Mouse (Mus musculus) CH12F3 (cell line): ENCODE data around the gene Idi2.
"Not testable (repeated sequence)": the region's sequence is repeated elsewhere in the genome, so short reads cannot be mapped to it uniquely, and the experiment has no call there.

Experiments
- in situ Hi-C: fragments of 300-500 bp; cut with MboI; formaldehyde crosslinking; loops from 2 replicates; pipeline ENCODE4 v1.14.3; 2020; ENCODE audit warnings: low sequenced_read_pairs

Idi2 gene

DNA sequence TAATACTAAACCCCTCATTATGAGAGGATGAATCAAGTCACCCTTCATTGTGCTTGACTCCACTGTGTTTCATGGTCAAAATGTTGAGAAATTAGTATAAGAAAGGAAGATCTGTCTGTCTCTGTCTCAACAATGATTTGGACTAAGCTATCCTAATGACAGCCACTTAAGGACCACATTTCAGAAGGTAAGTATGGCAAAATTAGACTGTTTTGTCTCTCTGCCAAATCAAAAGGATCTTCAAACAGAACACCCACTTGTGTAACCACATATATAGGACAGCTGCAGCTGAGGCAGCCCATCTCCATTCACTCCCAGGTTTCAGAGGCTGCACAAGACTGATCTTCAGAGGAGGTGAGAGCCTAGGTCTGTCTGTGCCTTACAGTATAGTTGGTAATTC lies at the start of gene Idi2:
TSS of gene Idi2 (plus strand) at position 301 of the 400 bp plus-strand sequence.
- in situ Hi-C loops = not testable (repeated sequence)

GRCm38 (mm10) chr13:8905986-8906385 lies 46.7 kb upstream of the Idi2 start:
- in situ Hi-C loops = not testable (repeated sequence)

DNA sequence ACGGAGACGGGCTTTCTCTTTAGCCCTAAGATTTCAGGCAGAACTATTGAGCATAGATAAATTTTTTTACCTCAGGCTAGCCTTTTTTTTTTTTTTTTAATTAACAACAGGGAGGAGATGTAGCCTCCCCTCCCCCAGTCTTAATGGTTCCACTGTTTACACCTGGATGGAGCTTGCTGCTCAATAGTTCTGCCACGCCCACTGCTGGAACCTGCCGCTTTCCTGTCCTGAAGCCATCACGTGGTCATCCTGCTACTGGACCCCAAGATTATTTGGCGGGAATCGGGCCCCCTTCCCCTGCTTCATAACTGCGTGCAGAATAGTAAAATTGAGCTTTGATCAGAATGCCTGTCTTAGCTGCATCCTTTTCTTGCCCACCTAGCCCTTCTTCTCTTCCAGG lies 38.8 kb upstream of the Idi2 start:
- in situ Hi-C loops = not testable (repeated sequence)

DNA sequence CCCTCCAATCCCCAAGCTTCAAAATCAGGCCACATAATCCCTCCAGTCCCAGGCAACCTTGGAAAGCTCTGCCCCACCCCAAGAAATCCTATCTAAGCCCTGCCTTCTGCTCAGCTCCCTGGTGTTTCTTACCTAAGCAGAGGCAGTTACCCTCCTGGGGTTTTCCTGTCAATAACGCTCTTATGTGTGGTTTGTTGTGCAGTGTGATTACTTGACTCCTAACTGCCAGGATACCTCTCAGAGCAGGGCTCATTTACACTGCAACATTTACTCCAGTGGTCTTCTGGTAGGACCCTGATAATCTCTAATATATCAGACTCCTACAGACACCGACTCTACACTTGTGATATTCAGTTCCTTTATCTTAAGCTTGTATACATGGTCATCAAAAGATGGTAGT lies 19.2 kb upstream of the Idi2 start:
- in situ Hi-C loops = no loop called here

DNA sequence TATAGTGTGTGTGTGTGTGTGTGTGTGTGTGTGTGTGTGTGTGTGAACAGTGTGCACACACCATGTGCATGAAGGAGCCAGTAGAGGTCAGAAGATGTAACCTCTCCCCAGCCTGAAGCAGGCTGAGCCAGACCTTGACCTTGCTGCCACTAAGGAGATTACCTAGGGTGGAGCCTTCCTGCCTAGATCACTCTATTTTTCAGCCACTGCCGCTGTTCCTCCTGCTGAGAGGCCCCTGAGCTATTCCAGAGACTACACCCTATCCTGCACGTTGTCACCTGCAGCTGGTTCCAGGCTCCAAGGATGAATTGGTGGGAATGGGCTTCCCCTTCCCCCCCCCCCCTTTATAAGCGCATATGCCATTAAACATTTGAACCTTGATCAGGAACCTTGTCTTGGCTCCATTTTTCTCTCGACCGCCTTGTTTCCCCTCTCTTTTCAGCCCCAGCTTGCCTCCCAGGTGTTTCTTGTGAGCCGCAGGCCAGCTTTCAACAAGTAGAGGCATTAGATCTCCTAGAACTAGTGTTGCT lies 15.0 kb upstream of the Idi2 start:
- in situ Hi-C loops = not testable (repeated sequence)

DNA sequence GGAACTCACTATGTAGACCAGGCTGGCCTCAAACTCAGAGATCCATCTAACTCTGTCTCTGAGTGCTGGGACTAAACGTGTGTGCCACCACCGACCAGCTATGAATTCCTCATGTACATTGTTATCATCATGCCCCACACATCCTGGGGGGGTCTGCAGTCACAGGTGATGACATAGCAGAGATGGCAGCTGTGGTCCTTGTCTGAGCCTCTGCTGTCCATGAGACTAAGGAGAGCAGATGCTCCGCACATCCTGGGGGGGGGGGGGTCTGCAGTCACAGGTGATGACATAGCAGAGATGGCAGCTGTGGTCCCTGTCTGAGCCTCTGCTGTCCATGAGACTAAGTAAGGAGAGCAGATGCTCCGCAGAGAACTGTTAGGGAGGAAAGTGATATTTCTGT lies 11.6 kb upstream of the Idi2 start:
- in situ Hi-C loops = not testable (repeated sequence)

DNA sequence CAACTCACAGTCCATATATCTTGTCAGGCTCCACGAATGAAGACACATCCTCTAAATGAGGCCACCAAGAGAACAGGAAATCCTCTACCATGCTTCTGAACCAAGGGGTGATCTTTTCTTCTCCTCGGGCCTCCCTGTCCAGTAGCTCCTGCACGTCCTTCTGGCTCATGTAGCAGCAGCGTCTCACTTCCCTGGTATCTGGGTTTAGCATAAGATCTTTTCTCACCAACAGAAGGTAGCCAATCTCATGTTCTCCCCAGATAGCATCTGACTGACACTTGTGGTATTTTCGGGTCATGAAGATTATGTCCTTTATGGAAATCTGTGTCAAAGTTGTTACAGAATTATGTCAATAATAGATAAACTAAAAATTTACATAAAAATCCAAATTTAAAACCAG lies 11.0 kb upstream of the Idi2 start:
- in situ Hi-C loops = not testable (repeated sequence)

DNA sequence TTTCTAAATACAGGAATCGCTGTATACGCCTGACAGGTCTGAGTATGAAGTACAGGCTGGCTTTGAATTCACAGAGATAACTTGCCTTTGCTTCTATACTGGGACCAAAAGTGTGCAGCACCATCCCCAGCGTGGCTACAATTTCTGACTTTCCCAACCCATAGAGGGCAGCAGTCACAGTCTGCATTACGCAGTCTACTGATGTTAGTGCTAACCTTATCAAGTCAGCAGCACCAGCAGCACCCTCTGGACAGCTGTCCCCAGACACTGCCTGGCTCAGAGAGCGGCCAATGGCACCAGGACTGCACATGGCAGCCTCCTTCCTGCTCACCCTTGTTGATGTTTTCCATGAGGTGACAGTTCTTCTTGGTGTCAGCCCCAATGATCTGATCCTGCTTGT lies 8.8 kb upstream of the Idi2 start:
- in situ Hi-C loops = not testable (repeated sequence)

GRCm38 (mm10) chr13:8948131-8948530 lies 4.5 kb upstream of the Idi2 start, which contains the start of gene Gm9745:
Gene Gm9745, minus strand, starts transcription at chr13:8948231.
- in situ Hi-C loops = not testable (repeated sequence)

DNA sequence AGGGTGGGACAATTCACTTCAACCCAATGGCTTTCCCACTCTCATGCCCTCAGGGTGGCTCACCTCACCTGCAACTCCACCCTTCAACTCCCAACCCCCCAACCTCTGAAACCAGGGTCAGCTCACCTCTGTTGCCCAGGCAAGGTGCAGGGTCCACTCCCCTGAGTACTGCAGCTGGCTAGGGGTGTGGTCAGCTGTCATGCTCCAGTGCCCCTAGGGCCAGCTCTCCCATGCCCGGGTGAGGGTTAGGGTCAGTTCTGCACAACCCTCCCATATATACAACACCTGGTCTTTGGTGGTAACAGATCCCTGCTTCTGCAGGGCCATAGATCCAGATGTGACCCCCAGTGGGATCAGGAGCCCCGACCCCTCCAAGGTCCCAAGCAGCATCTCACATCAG lies 2.5 kb downstream of the Idi2 start:
- in situ Hi-C loops = not testable (repeated sequence)

DNA sequence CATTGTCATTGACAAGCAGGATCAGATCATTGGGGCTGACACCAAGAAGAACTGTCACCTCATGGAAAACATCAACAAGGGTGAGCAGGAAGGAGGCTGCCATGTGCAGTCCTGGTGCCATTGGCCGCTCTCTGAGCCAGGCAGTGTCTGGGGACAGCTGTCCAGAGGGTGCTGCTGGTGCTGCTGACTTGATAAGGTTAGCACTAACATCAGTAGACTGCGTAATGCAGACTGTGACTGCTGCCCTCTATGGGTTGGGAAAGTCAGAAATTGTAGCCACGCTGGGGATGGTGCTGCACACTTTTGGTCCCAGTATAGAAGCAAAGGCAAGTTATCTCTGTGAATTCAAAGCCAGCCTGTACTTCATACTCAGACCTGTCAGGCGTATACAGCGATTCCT lies 4.2 kb downstream of the Idi2 start:
- in situ Hi-C loops = not testable (repeated sequence)

DNA sequence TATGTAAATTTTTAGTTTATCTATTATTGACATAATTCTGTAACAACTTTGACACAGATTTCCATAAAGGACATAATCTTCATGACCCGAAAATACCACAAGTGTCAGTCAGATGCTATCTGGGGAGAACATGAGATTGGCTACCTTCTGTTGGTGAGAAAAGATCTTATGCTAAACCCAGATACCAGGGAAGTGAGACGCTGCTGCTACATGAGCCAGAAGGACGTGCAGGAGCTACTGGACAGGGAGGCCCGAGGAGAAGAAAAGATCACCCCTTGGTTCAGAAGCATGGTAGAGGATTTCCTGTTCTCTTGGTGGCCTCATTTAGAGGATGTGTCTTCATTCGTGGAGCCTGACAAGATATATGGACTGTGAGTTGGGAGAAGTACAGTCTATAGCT lies 6.4 kb downstream of the Idi2 start:
- in situ Hi-C loops = not testable (repeated sequence)

DNA sequence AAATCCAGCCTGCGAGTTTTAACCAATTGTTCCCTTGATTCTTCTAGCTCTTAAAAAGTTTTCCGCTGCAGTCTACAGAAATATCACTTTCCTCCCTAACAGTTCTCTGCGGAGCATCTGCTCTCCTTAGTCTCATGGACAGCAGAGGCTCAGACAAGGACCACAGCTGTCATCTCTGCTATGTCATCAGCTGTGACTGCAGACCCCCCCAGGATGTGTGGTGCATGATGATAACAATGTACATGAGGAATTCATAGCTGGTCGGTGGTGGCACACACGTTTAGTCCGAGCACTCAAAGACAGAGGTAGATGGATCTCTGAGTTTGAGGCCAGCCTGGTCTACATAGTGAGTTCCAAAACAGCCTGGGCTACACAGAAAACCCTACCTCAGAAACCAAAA lies 6.9 kb downstream of the Idi2 start:
- in situ Hi-C loops = not testable (repeated sequence)

DNA sequence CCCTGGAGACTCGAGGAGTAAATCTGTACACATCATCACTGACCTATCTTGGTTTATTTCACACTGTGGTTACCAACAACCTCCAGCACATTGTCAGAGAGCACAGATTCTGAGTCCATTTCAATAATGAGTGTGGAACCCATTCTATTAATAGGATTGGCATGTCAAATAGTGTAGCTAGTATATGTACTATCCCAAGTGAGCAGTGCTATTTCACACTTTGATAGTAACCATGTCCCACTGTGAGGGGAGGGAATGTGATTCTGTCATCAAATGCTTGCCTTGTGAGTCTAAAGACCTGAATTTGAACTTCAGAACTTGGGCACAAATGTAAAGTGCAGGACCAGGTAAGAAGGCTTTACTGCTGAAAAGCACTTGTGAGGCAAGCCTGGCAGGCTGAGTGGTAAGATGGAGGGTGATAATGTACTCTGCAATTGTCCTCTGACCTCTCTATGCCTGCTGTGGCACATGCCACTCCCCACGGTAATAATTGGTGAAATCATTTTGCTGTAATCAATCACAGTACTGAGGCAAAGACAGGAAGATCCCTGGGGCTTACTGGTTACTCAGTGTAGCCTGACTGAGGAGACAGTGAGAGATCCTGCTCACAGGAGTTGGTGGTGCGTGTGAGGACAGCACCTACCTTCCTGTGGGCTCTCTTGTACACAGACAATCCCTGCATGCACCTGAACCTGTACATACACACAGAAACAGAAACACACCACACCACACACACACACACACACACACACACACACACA lies 8.6 kb downstream of the Idi2 start:
- in situ Hi-C loops = not testable (repeated sequence)

DNA sequence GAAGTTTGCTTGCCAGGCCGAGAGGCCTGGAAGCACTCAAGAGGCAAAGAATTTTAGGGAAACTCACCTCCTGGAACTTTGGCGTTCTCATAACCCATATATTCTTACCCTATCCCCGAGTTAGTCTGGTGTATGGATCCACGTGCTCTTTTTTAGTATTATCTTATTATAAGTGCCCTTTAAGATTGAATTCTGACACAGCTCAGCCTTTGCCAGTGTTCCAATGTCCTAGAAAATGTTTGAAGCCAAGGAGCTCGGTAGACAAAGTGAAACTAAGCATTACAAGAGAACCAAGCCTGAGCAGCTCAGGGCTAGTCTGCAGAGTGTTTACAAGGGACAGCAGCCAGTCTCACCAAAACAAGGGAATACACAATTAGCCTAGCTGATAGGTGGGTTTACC lies 9.6 kb downstream of the Idi2 start:
- in situ Hi-C loops = not testable (repeated sequence)

DNA sequence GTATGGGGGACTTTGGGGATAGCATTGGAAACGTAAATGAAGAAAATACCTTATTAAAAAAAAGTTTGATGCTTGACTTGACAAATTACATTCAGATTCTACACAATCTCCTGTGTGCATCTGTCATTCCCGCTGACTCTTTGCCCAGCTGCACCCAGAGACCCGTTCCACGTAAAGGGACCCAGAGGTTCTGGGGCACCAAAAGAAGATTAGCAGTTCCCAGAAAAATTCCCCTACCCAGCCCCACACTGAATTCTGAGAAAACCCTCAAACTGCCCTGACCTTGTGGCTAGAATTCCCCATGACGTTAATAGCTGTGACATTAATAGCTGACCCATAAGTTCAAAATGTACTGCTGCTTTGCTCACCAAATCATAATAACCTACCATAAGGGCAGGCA lies 12.6 kb downstream of the Idi2 start:
- in situ Hi-C loops = no loop called here

- in situ Hi-C loops = no loop called here
Measured at GRCm38 (mm10) chr13:8967742-8968141, 15.1 kb downstream of the Idi2 start.

DNA sequence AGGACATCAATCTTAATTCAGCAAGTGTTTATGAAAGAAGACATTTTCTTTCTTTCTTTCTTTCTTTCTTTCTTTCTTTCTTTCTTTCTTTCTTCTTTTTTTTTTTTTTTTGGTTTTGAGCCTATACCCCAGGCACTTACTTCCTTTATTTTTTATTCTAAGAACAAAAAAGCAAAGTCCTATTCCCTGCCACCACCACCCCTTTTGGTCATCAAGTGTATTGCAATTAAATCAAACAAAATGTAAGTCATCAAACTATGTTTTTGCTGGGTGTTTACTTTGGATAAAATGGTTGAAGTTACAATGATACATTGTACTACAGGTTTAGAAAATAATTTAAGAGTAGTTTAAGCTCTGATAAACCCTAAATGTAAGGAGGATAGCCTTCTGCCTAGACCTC lies 19.7 kb downstream of the Idi2 start:
- in situ Hi-C loops = no loop called here

- in situ Hi-C loops = no loop called here
Measured at GRCm38 (mm10) chr13:8972972-8973371, 20.3 kb downstream of the Idi2 start.

- in situ Hi-C loops = no loop called here
Measured at GRCm38 (mm10) chr13:8992231-8992630, 39.6 kb downstream of the Idi2 start.

GRCm38 (mm10) chr13:8995159-8995989 lies 42.7 kb downstream of the Idi2 start:
- in situ Hi-C loops = no loop called here
